Mouse (Mus musculus) urinary bladder, postnatal 10 days (tissue): ENCODE measurements around the gene Anp32e.
"Not testable (repeated sequence)": the region's sequence is repeated elsewhere in the genome, so short reads cannot be mapped to it uniquely, and the experiment has no call there.

Experiments
- DNase-seq: peaks from one replicate; pipeline ENCODE4 v3.0.0; 2022; ENCODE audit warnings: low spot score

Gene Anp32e

GRCm38 (mm10) chr3:95942749-95943148 is 13.7 kb downstream of the Anp32e start:
- no peak for DNase-seq

- no peak for DNase-seq
Measured at GRCm38 (mm10) chr3:95943226-95943625, 14.2 kb downstream of the Anp32e start.

- no peak for DNase-seq
Measured at GRCm38 (mm10) chr3:95944742-95945141, 15.7 kb downstream of the Anp32e start.

GRCm38 (mm10) chr3:95945731-95946240 is 16.7 kb downstream of the Anp32e start:
- DNase-seq = no peak

GRCm38 (mm10) chr3:95948325-95948724 is 19.3 kb downstream of the Anp32e start:
- no peak for DNase-seq

GRCm38 (mm10) chr3:95950763-95951551 is 21.9 kb downstream of the Anp32e start:
- DNase-seq = peak; percentile 52

GRCm38 (mm10) chr3:95951566-95951965 is 22.5 kb downstream of the Anp32e start:
- not testable (repeated sequence) for DNase-seq

- no peak for DNase-seq
Measured at GRCm38 (mm10) chr3:95953023-95953422, 24.0 kb downstream of the Anp32e start.

- no peak for DNase-seq
Measured at GRCm38 (mm10) chr3:95953522-95953921, 24.5 kb downstream of the Anp32e start.

GRCm38 (mm10) chr3:95954648-95955173 is 25.7 kb downstream of the Anp32e start:
- not testable (repeated sequence) for DNase-seq

- DNase-seq = no peak
Measured at GRCm38 (mm10) chr3:95955318-95955717, 26.3 kb downstream of the Anp32e start.

- no peak for DNase-seq
Measured at GRCm38 (mm10) chr3:95957359-95958148, 28.5 kb downstream of the Anp32e start.

GRCm38 (mm10) chr3:95959082-95959481 is 30.0 kb downstream of the Anp32e start:
- no peak for DNase-seq

GRCm38 (mm10) chr3:95959807-95960206 is 30.8 kb downstream of the Anp32e start:
- DNase-seq = no peak

- DNase-seq = not testable (repeated sequence)
Measured at GRCm38 (mm10) chr3:95962182-95962581, 33.1 kb downstream of the Anp32e start.

GRCm38 (mm10) chr3:95963230-95963629 is 34.2 kb downstream of the Anp32e start:
- no peak for DNase-seq

- no peak for DNase-seq
Measured at GRCm38 (mm10) chr3:95963681-95964080, 34.6 kb downstream of the Anp32e start.

- DNase-seq = no peak
Measured at GRCm38 (mm10) chr3:95965518-95966451, 36.7 kb downstream of the Anp32e start.

- no peak for DNase-seq
Measured at GRCm38 (mm10) chr3:95969277-95969676, 40.2 kb downstream of the Anp32e start.

- DNase-seq = not testable (repeated sequence)
Measured at GRCm38 (mm10) chr3:95970661-95971060, 41.6 kb downstream of the Anp32e start.

- DNase-seq = no peak
Measured at GRCm38 (mm10) chr3:95972251-95972872, 43.3 kb downstream of the Anp32e start.
